Mouse (Mus musculus) testis, postnatal 14 days (tissue): ENCODE data around the gene Hmgb1.

Experiments
- DNase-seq: peaks from one replicate; pipeline ENCODE4 v3.0.0; 2021; ENCODE audit warnings: low spot score

The Hmgb1 gene

GRCm38 (mm10) chr5:149184104-149184843, at the start of gene Hmgb1, which contains the start of gene Uspl1:
Gene Hmgb1, minus strand, starts transcription at chr5:149184489.
Gene Uspl1, plus strand, starts transcription at chr5:149184350.
- peak; percentile 99 for DNase-seq

- DNase-seq: no peak
These were observed 45.5 kb upstream of the Hmgb1 start for GRCm38 (mm10) chr5:149229619-149230339.

- peak; percentile 96 for DNase-seq
These were observed 44.7 kb upstream of the Hmgb1 start for GRCm38 (mm10) chr5:149228700-149229618.

- DNase-seq: no peak
These were observed 40.4 kb upstream of the Hmgb1 start for GRCm38 (mm10) chr5:149224666-149225065.

GRCm38 (mm10) chr5:149221355-149221754, 37.1 kb upstream of the Hmgb1 start:
- DNase-seq: no peak

GRCm38 (mm10) chr5:149219493-149219892, 35.2 kb upstream of the Hmgb1 start:
- no peak for DNase-seq

GRCm38 (mm10) chr5:149217524-149218357, 33.5 kb upstream of the Hmgb1 start:
- no peak for DNase-seq

- no peak for DNase-seq
These were observed 31.3 kb upstream of the Hmgb1 start for GRCm38 (mm10) chr5:149215540-149215939.

- DNase-seq: no peak
These were observed 28.5 kb upstream of the Hmgb1 start for GRCm38 (mm10) chr5:149212806-149213205.

GRCm38 (mm10) chr5:149211041-149211440, 26.8 kb upstream of the Hmgb1 start:
- DNase-seq: no peak

GRCm38 (mm10) chr5:149209328-149209727, 25.0 kb upstream of the Hmgb1 start:
- DNase-seq: no peak

GRCm38 (mm10) chr5:149208776-149209175, 24.5 kb upstream of the Hmgb1 start:
- no peak for DNase-seq

- no peak for DNase-seq
These were observed 23.4 kb upstream of the Hmgb1 start for GRCm38 (mm10) chr5:149207661-149208060.

GRCm38 (mm10) chr5:149206286-149206685, 22.0 kb upstream of the Hmgb1 start:
- DNase-seq: no peak

GRCm38 (mm10) chr5:149205265-149205664, 21.0 kb upstream of the Hmgb1 start:
- no peak for DNase-seq

- no peak for DNase-seq
These were observed 20.5 kb upstream of the Hmgb1 start for GRCm38 (mm10) chr5:149204822-149205221.

- no peak for DNase-seq
These were observed 19.6 kb upstream of the Hmgb1 start for GRCm38 (mm10) chr5:149203796-149204375.

GRCm38 (mm10) chr5:149202941-149203340, 18.7 kb upstream of the Hmgb1 start:
- no peak for DNase-seq

GRCm38 (mm10) chr5:149198782-149199181, 14.5 kb upstream of the Hmgb1 start:
- no peak for DNase-seq

- no peak for DNase-seq
These were observed 12.3 kb upstream of the Hmgb1 start for GRCm38 (mm10) chr5:149196611-149197010.

- DNase-seq: no peak
These were observed 5.9 kb upstream of the Hmgb1 start for GRCm38 (mm10) chr5:149190160-149190559.
